Mouse (Mus musculus) CD4-positive, CD25-positive, alpha-beta regulatory T cell, adult 4 months (primary cell): Measurements from ENCODE around the gene Ncoa1. TPM values are rescaled to one million over a fixed set of nuclear protein-coding genes. Genes with fewer than 3 reads are reported as not detected.
"Not testable (repeated sequence)": the region's sequence is repeated elsewhere in the genome, so short reads cannot be mapped to it uniquely, and the experiment has no call there.

Source experiments
- ATAC-seq: one replicate; pipeline ENCODE4 v1.8.0; 2017
- polyA plus RNA-seq, 2 experiments: library from polyadenylated mRNA; unstranded; fragments of 100-300 nt; shearing (Covaris generic); gene quantifications; one replicate each; pipeline ENCODE4 v1.2.1; 2017

Gene Ncoa1
- polyA plus RNA-seq, 2 experiments from 2014 or later: 12.5 to 14.6 TPM

GRCm38 (mm10) chr12:4475251-4475993 lies 1.6 kb downstream of the Ncoa1 start:
- no peak for ATAC-seq

- no peak for ATAC-seq
These were observed 7.9 kb downstream of the Ncoa1 start for GRCm38 (mm10) chr12:4469115-4469514.

- ATAC-seq: no peak
These were observed 13.3 kb downstream of the Ncoa1 start for GRCm38 (mm10) chr12:4463701-4464100.

DNA sequence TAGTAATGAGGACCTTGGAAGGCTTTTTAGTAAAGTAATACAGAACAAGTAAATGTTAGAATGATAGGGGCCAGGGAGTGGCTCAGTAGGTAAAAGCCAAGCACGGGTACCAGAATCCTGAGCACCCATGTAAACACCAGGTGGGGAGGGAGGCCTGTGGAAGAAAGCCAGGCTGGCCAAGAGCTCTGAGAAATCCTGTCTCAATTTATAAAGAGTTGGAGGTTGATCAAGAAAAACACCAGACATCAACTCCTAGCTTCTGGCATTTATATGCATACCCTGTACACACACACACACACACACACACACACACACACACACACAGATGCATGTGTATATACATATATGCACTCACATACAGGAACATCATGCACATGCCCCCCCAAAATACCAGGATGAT lies 14.6 kb downstream of the Ncoa1 start:
- ATAC-seq: no peak

DNA sequence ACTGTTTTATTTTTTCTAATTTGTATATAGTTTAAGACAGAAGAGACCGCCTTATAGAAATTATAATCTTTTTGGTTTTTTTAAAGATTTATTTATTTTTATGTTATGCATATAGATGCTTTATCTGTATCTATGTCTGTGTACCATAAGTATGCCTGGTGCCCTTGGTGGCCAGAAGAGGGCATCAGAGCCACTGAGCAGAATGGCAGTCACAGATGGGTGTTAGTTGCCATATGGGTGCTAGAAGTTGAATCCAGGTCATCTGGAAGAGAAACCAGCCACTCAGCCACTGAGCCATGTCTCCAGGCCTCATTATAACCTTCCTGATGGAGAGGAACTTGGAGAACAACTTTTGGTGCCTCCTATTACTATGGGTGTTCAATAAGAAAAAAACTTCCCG lies 16.0 kb downstream of the Ncoa1 start:
- ATAC-seq: no peak

- peak; percentile 53 for ATAC-seq
These were observed 21.9 kb downstream of the Ncoa1 start for GRCm38 (mm10) chr12:4454956-4455565.

- ATAC-seq: peak; percentile 77
These were observed 22.7 kb downstream of the Ncoa1 start for GRCm38 (mm10) chr12:4454248-4454647.

- no peak for ATAC-seq
These were observed 24.7 kb downstream of the Ncoa1 start for GRCm38 (mm10) chr12:4452233-4452632.

- not testable (repeated sequence) for ATAC-seq
These were observed 26.5 kb downstream of the Ncoa1 start for GRCm38 (mm10) chr12:4450485-4450884.

DNA sequence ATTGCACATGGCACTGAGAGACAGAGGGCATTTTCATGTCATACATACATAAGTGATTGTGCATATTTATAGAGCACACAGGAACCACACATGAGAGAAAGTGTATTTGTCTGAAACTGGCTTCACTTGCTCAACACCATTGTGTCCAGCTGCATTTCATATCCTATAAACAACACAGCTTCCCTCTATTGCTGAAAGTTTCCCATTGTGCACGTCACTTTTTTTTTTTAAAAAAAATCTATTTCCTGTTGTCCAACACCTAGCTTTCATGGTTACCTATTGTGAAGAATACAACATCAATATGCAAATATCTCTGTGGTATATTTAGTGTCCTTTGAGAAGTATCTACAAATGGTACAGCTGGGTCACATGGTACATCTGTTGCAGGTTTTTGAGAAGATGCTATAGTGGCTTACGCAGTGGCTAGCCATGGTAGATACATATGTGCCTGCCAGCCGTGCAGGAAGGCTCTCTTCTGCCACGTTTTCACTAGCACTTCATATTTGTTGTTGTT lies 28.8 kb downstream of the Ncoa1 start:
- peak; percentile 56 for ATAC-seq

- ATAC-seq: peak; percentile 91
These were observed 32.0 kb downstream of the Ncoa1 start for GRCm38 (mm10) chr12:4444946-4445345.

DNA sequence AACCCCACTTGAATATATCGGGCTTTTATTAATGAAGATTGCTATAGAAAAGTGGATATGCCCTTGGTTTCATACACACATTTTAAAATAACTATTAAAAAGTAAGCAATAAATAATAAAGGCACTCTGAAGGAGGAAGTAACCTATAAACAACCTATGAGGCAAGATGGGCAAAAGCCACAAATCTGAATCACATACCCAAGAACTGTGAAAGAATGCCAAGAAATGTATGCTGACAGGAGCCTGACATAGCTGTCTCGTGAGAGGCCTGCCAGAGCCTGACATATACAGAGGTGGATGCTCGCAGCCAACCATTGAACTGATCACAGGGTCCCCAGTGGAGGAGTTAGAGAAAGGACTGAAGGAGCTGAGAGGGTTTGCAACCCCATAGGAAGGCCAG lies 35.5 kb downstream of the Ncoa1 start:
- ATAC-seq: no peak

DNA sequence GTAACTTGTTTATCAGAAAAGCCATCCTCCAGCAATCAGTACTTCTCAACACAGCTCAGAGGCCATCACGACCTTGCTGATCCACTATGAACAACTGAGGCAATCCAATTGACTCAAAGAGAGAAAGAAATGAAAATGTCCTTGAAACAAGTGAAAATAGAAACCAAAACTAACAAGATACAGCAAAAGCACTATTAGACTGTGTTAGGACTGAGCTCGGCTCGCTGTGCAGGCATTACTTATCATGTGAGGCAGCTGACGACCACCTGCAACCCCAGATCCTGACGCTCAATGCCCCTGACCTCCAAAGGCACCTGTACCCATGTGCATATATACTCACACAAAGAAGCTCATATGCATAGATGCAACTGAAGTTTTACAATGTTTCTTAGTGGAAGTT lies 40.8 kb downstream of the Ncoa1 start:
- ATAC-seq: peak; percentile 83

GRCm38 (mm10) chr12:4433549-4433948 lies 43.4 kb downstream of the Ncoa1 start:
- peak; percentile 15 for ATAC-seq

- ATAC-seq: no peak
These were observed 45.0 kb downstream of the Ncoa1 start for GRCm38 (mm10) chr12:4431978-4432377.

GRCm38 (mm10) chr12:4430061-4430825 lies 46.7 kb downstream of the Ncoa1 start:
- no peak for ATAC-seq

DNA sequence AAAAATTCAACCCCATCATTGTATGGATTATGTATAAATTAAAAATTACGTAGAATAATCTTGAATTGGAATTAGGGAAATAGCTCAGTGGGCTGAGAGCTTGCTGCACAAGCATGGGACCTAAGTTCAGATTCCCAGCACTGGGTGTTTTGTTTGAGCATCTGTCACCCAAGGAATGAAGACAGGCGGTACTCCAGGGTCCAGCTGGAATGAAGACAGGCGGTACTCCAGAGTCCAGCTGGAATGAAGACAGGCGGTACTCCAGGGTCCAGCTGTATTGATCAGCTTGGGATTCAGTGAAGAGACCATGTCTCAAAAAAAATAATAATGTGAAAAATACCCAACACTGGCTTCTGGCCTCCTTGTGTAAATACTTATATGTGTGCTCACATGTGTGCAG lies 58.2 kb downstream of the Ncoa1 start:
- ATAC-seq: no peak

DNA sequence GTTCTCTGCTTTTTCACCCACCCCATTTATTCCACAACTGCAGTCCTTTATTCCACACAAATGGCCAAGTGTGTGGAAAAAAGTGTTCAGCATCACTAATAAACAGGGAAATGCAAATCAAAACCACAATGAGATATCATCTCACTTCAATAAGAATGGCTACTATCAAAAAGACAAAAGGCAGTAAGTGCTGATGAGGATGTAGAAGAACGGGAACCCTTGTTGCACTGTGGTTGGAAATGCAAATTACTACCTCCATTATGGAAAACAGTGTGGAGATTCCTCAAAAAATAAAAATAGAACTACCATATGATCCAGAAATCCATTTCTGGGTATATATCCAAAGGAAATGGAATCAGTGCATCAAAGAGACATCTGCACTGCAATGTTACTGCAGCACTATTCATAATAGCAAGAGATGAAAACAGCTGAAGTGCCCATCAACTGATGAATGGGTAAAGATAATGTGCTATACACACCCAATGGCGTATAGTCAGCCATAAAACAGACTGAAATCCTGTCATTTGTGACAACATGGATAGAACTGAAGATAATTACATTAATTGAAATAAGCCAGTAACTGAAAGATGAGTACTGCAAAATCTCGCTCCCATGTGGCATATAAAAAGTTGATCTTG lies 59.2 kb downstream of the Ncoa1 start:
- ATAC-seq: peak; percentile 64

DNA sequence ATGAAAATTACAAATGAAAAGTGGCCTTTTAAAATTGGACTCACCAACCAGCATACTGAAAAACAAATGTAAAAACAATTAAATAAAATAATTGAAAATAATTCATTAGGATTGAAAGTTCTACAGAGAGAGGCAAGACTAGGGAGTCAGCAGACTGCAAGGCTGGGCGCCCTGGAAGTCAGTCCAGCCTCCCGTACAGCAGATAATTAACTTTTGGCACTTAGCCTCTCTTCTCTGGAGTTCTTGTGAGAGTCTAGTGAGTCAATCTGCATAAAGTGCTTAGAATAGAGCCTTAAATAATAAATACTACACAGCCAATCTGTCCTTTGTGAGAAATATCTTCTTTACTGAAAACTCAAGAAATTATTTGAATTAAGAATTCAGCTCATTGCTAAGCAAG lies 69.9 kb downstream of the Ncoa1 start:
- ATAC-seq: no peak

- no peak for ATAC-seq
These were observed 70.8 kb downstream of the Ncoa1 start for GRCm38 (mm10) chr12:4406155-4406554.

DNA sequence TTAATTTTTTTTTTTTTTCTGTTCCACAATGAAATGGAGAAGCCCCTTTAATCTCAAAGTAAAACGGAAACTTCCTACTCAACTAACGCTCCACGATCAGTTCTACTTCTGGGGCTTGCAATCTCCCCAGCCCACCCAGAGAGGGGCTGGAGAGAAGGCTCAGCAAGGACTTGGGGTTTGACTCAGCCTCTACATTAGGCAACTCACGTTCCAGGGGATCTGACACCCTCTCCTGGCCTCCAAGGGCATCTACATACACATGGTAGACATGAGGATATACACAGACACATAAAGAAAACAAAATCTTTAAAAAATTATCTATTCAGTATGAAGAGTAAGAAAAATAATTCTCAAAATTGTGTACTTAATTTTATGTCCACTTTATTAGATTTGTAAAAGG lies 73.8 kb downstream of the Ncoa1 start:
- ATAC-seq: no peak

DNA sequence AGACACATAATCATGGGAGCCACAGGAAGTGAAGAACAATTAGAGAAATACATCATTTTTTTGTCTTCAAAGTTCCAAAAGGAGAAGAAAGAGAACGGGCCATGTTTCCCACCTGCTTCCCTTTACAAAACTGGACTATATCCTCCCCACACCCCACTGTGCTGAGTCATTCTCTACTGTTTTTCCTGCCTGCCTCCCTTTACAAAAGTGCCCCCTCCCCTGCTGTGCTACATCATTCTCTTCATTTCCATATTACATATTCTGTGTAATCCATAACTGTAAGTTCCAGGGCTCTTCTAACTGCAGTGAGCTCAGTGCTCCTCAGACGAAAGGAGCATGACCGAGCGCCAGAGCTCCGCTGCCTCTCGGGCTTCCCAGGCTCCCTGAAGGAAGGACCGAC lies 80.8 kb downstream of the Ncoa1 start:
- no peak for ATAC-seq

- no peak for ATAC-seq
These were observed 84.4 kb downstream of the Ncoa1 start for GRCm38 (mm10) chr12:4392590-4392989.
